8 mouse cellular contexts compared by ENCODE assay signal in genomic region chr10:86636515-86636914, GRCm38 (mm10).
DNase-seq lines count a peak whose midpoint lies in the region; ATAC-seq and TF ChIP-seq lines count a peak whose summit lies in the region.
"Not testable (repeated sequence)": the region's sequence is repeated elsewhere in the genome, so short reads cannot be mapped to it uniquely, and the experiment has no call there.

No protein-coding gene starts in this region.

- not testable (repeated sequence) for H3K4me1 ChIP-seq in embryonic facial prominence, embryonic 12.5 days; forebrain, postnatal 0 days (ENCODE audit: insufficient read depth); hindbrain, embryonic 10.5 days (replicated peaks); intestine, postnatal 0 days (replicated peaks; ENCODE audit: control insufficient read depth, insufficient read depth, low read length); limb, embryonic 14.5 days (ENCODE audit: control insufficient read depth, insufficient read depth, low read length); lung, postnatal 0 days (ENCODE audit: insufficient read depth, low read depth, low read length); testis, adult 2 months (ENCODE audit: control insufficient read depth, insufficient read depth, low read length)

- peak overlapping the region; percentile 30 for H3K4me3 ChIP-seq in embryonic facial prominence, embryonic 12.5 days
- H3K4me3 ChIP-seq in forebrain, postnatal 0 days (ENCODE audit: low read depth, low read length): peak overlapping the region; percentile 28
- peak overlapping the region; percentile 46 for H3K4me3 ChIP-seq in hindbrain, embryonic 10.5 days
- peak overlapping the region; percentile 23; the same call in 1 of the 2 replicates for H3K4me3 ChIP-seq in intestine, postnatal 0 days (ENCODE audit: low read depth, low read length)
- peak overlapping the region; percentile 26 for H3K4me3 ChIP-seq in limb, embryonic 14.5 days (replicated peaks; ENCODE audit: low read length)
- H3K4me3 ChIP-seq in lung, postnatal 0 days (ENCODE audit: low read depth, low read length); myocyte: not testable (repeated sequence)
- peak overlapping the region; percentile 46 for H3K4me3 ChIP-seq in testis, adult 2 months (ENCODE audit: control insufficient read depth, low read depth, low read length)

- H3K36me3 ChIP-seq in embryonic facial prominence, embryonic 12.5 days; forebrain, postnatal 0 days (ENCODE audit: insufficient read depth); hindbrain, embryonic 10.5 days; intestine, postnatal 0 days (ENCODE audit: control insufficient read depth, insufficient read depth); limb, embryonic 14.5 days (ENCODE audit: control insufficient read depth, insufficient read depth, low read length); lung, postnatal 0 days (ENCODE audit: insufficient read depth, low read length); myocyte (ENCODE audit: control insufficient read depth, insufficient read depth); testis, adult 2 months (ENCODE audit: control insufficient read depth, insufficient read depth, low read length): not testable (repeated sequence)

- H3K9ac ChIP-seq in embryonic facial prominence, embryonic 12.5 days; forebrain, postnatal 0 days; intestine, postnatal 0 days (ENCODE audit: low read depth, low read length); lung, postnatal 0 days (replicated peaks; ENCODE audit: low read depth): not testable (repeated sequence)
- peak overlapping the region; percentile 21; the same call in 1 of the 2 replicates for H3K9ac ChIP-seq in limb, embryonic 14.5 days (ENCODE audit: low read depth, low read length, severe bottlenecking)

- H3K27ac ChIP-seq in embryonic facial prominence, embryonic 12.5 days; forebrain, postnatal 0 days (ENCODE audit: low read depth, low read length); hindbrain, embryonic 10.5 days; intestine, postnatal 0 days (ENCODE audit: low read depth, low read length); limb, embryonic 14.5 days (replicated peaks; ENCODE audit: low read depth, low read length); lung, postnatal 0 days (ENCODE audit: low read length); testis, adult 2 months (ENCODE audit: control insufficient read depth, insufficient read depth, low read depth, low read length): not testable (repeated sequence)

- not testable (repeated sequence) for TF ChIP-seq CTCF in forebrain, postnatal 0 days (IDR thresholded peaks at IDR 0.05; ENCODE audit: low read depth); intestine, postnatal 0 days (IDR thresholded peaks at IDR 0.05; ENCODE audit: low read depth); lung, postnatal 0 days (IDR thresholded peaks at IDR 0.05); testis, adult 2 months (IDR thresholded peaks at IDR 0.05; ENCODE audit: control insufficient read depth, insufficient read depth, insufficient replicate concordance, low read depth, low read length)

- ATAC-seq in embryonic facial prominence, embryonic 12.5 days (ENCODE audit: insufficient number of reproducible peaks, insufficient read depth, low FRiP score, low TSS enrichment); forebrain, postnatal 0 days; intestine, postnatal 0 days; limb, embryonic 14.5 days (ENCODE audit: low FRiP score, low read depth); lung, postnatal 0 days: not testable (repeated sequence)

- not testable (repeated sequence) for TF ChIP-seq EP300 in lung, postnatal 0 days (IDR thresholded peaks at IDR 0.05)

- peak overlapping the region; percentile 49 for H3K4me2 ChIP-seq in embryonic facial prominence, embryonic 12.5 days (replicated peaks)
- H3K4me2 ChIP-seq in forebrain, postnatal 0 days (ENCODE audit: low read depth): peak overlapping the region; percentile 52
- peak overlapping the region; percentile 66 for H3K4me2 ChIP-seq in intestine, postnatal 0 days (replicated peaks; ENCODE audit: low read depth)
- peak overlapping the region; percentile 45 for H3K4me2 ChIP-seq in limb, embryonic 14.5 days (replicated peaks; ENCODE audit: low read depth, low read length, severe bottlenecking)
- peak overlapping the region; percentile 46 for H3K4me2 ChIP-seq in lung, postnatal 0 days (replicated peaks; ENCODE audit: low read depth, low read length)
- peak overlapping the region; percentile 75 for H3K4me2 ChIP-seq in myocyte (ENCODE audit: low read depth)

- not testable (repeated sequence) for H3K27me3 ChIP-seq in embryonic facial prominence, embryonic 12.5 days; forebrain, postnatal 0 days (ENCODE audit: insufficient read depth, low read length); hindbrain, embryonic 10.5 days (ENCODE audit: insufficient read depth, poor library complexity, severe bottlenecking); intestine, postnatal 0 days (replicated peaks; ENCODE audit: control insufficient read depth, insufficient read depth, low read length); limb, embryonic 14.5 days (ENCODE audit: control insufficient read depth, insufficient read depth, low read length); lung, postnatal 0 days (replicated peaks; ENCODE audit: insufficient read depth, low read length); myocyte (ENCODE audit: control insufficient read depth, insufficient read depth, insufficient read length); testis, adult 2 months (ENCODE audit: control insufficient read depth, insufficient read depth, low read length)

- DNase-seq in forebrain, postnatal 0 days; hindbrain, embryonic 10.5 days (ENCODE audit: low spot score); limb, embryonic 14.5 days (ENCODE audit: low spot score); lung, postnatal 0 days (ENCODE audit: low spot score): not testable (repeated sequence)

- H3K79me2 ChIP-seq in myocyte (ENCODE audit: control insufficient read depth, insufficient read depth): not testable (repeated sequence)

- TF ChIP-seq POLR2A in limb, embryonic 14.5 days (IDR thresholded peaks at IDR 0.05; ENCODE audit: borderline replicate concordance, extremely low read depth, insufficient read depth, insufficient read length); myocyte (IDR thresholded peaks at IDR 0.05; ENCODE audit: insufficient read length, low read depth); testis, adult 2 months (IDR thresholded peaks at IDR 0.05; ENCODE audit: control insufficient read depth, low read depth, low read length): not testable (repeated sequence)

- not testable (repeated sequence) for H3K9me3 ChIP-seq in embryonic facial prominence, embryonic 12.5 days; forebrain, postnatal 0 days (ENCODE audit: low read length); hindbrain, embryonic 10.5 days; intestine, postnatal 0 days (ENCODE audit: control insufficient read depth); limb, embryonic 14.5 days (ENCODE audit: control insufficient read depth, low read length); lung, postnatal 0 days (ENCODE audit: low read length)

- WGBS in embryonic facial prominence, embryonic 12.5 days: 29% methylated on average over 6 of the region's 6 CpGs
- WGBS in forebrain, postnatal 0 days: 28% methylated on average over 6 of the region's 6 CpGs
- 27% methylated on average over 6 of the region's 6 CpGs for WGBS in hindbrain, embryonic 10.5 days
- 29% methylated on average over 6 of the region's 6 CpGs for WGBS in intestine, postnatal 0 days
- 27% methylated on average over 6 of the region's 6 CpGs for WGBS in limb, embryonic 14.5 days
- 21% methylated on average over 6 of the region's 6 CpGs for WGBS in lung, postnatal 0 days

- not testable (repeated sequence) for H3ac ChIP-seq in myocyte (ENCODE audit: control insufficient read depth, insufficient read length)
